Mouse (Mus musculus): ENCODE data around the gene Heyl. TPM values are rescaled to one million over a fixed set of nuclear protein-coding genes. Genes with fewer than 3 reads are reported as not detected.

The Heyl gene
- polyA plus RNA-seq (2015; fragmentation: Nextera tagmentation; extraction: Ambion mirVana), result 30.0 TPM in 2 replicates

DNA sequence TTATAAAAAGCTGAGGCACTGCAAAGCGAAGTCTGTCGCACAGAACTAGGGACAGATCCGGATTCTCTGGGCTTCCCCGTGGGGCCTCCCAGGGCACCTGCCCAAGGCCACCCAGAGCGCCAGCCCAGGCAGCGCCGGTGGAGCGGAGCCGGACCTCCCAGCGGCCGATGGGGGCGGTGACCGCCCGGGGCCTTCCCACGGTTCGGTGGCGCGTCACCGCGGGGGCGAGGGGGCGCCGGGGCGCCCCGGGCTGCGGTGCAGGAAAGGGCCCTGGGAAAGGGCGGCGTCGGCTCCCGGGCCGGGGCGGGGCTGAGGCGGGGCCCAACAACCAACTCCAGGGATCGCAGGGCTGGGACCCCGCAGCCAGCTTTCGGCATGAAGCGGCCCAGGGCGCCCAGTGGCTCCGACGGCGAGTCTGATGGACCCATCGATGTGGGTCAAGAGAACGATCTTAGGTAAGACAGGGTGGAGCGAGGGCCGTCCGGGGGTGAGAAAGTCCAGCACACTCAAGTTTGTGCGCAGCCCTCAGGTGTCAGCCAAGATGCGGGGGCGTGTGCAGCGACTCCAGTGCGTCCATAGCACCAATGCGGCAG, at the start of gene Heyl:
TSS of gene Heyl (plus strand) at position 65 of the 593 bp plus-strand sequence.
- Histone ChIP-seq H3K4me2 (peak within 1 kb of the TSS; percentile 94), H3K9me3 (no peaks in the 10 kb centered on the region), H3K27me3 (peaks cover 40% of the 10 kb centered on the region), H3K4me1 (peaks cover 41% of the 10 kb centered on the region), H3K36me3 (no peaks in the 10 kb centered on the region), H3K9ac (peak within 1 kb of the TSS; percentile 32), H3K27ac (peak within 1 kb of the TSS; percentile 15; the same call in 1 of the 2 replicates), H3K4me3 (peak within 1 kb of the TSS; percentile 47)
- ATAC-seq (ENCODE audit: borderline replicate concordance, extremely low read depth, low FRiP score, low TSS enrichment), result peak; percentile 35
- WGBS, result 2% methylated on average over 47 of the region's 52 CpGs

DNA sequence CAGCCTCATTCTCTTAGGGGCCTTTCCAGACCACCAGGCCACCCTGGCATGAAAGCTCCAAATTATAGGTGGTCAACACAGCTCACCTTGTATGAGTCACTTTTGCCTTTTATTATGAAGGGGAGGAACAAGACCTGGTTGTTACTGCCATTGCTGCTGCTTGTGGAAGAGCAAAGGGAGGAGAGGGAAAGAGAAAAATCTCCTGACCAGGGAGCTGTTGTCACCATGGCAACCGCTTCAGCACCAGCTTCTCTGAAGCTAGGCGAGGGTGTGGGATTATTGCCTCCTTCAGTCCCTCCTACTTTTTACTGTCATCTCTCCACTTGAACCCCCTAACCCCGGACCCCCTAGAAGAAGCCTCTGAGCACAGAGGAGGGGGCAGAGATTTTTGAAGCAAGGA, 48.5 kb upstream of the Heyl start:
- Histone ChIP-seq H3K9ac (no peak overlapping the region), H3K9me3 (no peaks in the 10 kb centered on the region), H3K36me3 (no peaks in the 10 kb centered on the region), H3K4me1 (peaks cover 19% of the 10 kb centered on the region), H3K4me3 (no peak overlapping the region), H3K4me2 (no peak overlapping the region), H3K27ac (no peak overlapping the region), H3K27me3 (peaks cover 64% of the 10 kb centered on the region)
- 53% methylated on average over 3 of the region's 3 CpGs for WGBS
- ATAC-seq (ENCODE audit: borderline replicate concordance, extremely low read depth, low FRiP score, low TSS enrichment), result no peak

DNA sequence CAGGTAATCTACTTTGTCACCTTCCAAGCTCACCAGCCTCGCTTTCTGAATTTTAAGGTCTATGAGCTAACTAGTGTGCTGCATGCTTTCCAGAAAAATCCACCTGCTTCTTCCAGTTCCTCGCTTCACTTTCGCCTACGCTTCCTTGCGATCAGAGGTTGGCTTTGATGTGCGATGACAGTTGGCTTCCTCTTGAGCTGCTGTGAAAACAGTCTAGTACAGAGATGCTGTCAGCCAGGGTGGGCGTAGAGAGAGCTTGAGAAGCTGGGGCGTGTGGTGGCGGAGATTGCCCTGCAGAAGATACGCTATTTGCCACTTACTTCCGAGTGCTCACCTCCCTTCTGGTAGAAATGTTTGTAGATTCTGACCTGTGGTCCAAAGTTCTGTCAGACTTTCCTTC, 41.0 kb upstream of the Heyl start:
- H3K27me3 ChIP-seq, result peaks cover 11% of the 10 kb centered on the region; the same call in 1 of the 2 replicates
- H3K9me3 ChIP-seq, result no peaks in the 10 kb centered on the region
- H3K36me3 ChIP-seq, result no peaks in the 10 kb centered on the region
- no peak for ATAC-seq (ENCODE audit: borderline replicate concordance, extremely low read depth, low FRiP score, low TSS enrichment)
- no peaks in the 10 kb centered on the region for H3K4me1 ChIP-seq
- H3K9ac ChIP-seq, result no peak overlapping the region
- H3K27ac ChIP-seq, result no peak overlapping the region
- 61% methylated on average over 11 of the region's 11 CpGs for WGBS
- H3K4me3 ChIP-seq, result no peak overlapping the region
- no peak overlapping the region for H3K4me2 ChIP-seq

DNA sequence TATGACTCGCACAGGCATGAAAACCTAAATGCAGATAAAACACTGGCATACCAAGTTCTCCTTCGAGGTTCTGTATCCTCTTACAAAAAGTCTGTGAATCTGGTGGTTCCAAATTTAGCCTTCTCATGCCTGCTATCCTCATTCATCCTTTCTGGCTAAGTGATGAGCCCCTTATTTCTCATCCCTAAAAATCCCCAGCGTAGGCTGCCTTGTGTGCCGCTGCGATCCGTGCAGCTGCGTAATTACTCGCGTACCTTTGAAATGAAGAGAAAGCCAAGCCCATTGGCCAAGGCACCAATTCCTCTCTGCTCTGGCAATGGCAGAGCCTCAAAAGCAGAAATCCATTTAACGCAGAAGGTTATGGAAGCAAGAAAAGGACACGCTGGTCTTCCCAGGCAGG, 39.6 kb upstream of the Heyl start:
- no peak overlapping the region for H3K27ac ChIP-seq
- no peaks in the 10 kb centered on the region for H3K4me1 ChIP-seq
- no peak overlapping the region for H3K9ac ChIP-seq
- no peak overlapping the region for H3K4me3 ChIP-seq
- peaks cover 16% of the 10 kb centered on the region; the same call in 1 of the 2 replicates for H3K27me3 ChIP-seq
- ATAC-seq (ENCODE audit: borderline replicate concordance, extremely low read depth, low FRiP score, low TSS enrichment), result no peak
- no peaks in the 10 kb centered on the region for H3K36me3 ChIP-seq
- WGBS, result 85% methylated on average over 11 of the region's 11 CpGs
- no peaks in the 10 kb centered on the region for H3K9me3 ChIP-seq
- H3K4me2 ChIP-seq, result no peak overlapping the region

DNA sequence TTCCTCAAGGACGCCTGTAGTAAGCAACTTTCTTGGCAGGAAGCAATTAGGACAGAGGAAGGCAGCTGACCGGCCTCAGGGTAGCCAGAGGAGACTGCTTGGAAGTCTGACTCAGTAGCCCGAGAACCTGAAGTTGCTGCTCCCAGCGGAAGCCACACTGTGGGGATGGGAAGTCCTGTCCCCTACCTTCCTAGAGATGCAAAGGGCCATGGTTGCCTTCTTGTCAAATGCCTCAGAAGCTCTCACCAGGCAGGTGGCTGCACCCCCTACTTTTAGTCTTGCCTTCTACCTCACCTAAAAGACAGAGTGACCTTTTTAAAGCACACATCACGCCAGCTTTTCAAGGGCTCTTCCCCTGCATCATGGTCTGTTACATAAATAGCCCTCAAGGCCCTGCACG, 36.7 kb upstream of the Heyl start:
- Histone ChIP-seq H3K27ac (no peak overlapping the region), H3K36me3 (no peaks in the 10 kb centered on the region), H3K9me3 (no peaks in the 10 kb centered on the region), H3K4me2 (no peak overlapping the region), H3K4me1 (peaks cover 10% of the 10 kb centered on the region), H3K9ac (no peak overlapping the region), H3K4me3 (no peak overlapping the region), H3K27me3 (peaks cover 37% of the 10 kb centered on the region)
- WGBS, result 41% methylated on average over 6 of the region's 6 CpGs
- no peak for ATAC-seq (ENCODE audit: borderline replicate concordance, extremely low read depth, low FRiP score, low TSS enrichment)

DNA sequence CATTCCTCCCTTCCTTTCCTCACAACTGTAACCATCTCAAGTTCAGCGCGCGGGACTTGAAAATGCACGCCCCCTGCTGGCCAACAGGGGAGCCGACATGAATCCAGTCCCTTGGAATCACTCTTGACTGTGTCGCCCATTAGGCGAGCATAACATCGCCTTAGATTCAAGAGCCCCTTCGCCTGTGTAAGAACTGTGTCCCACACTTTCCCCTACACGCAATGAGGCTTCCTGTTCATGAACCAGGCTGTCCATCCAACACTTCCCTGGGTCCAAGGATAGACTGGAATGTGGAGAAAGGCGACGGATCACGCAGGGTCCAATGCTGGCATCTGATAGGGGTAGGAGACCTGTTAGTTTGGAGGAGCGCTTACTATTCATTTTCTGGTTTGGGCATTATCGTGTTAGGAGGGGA, 32.6 kb upstream of the Heyl start:
- Histone ChIP-seq H3K4me2 (peak overlapping the region; percentile 57), H3K27me3 (peaks cover 57% of the 10 kb centered on the region), H3K9me3 (no peaks in the 10 kb centered on the region), H3K4me1 (peaks cover 14% of the 10 kb centered on the region), H3K27ac (no peak overlapping the region), H3K9ac (no peak overlapping the region), H3K36me3 (no peaks in the 10 kb centered on the region), H3K4me3 (peak overlapping the region; percentile 29)
- 1% methylated on average over 15 of the region's 15 CpGs for WGBS
- ATAC-seq (ENCODE audit: borderline replicate concordance, extremely low read depth, low FRiP score, low TSS enrichment), result no peak

DNA sequence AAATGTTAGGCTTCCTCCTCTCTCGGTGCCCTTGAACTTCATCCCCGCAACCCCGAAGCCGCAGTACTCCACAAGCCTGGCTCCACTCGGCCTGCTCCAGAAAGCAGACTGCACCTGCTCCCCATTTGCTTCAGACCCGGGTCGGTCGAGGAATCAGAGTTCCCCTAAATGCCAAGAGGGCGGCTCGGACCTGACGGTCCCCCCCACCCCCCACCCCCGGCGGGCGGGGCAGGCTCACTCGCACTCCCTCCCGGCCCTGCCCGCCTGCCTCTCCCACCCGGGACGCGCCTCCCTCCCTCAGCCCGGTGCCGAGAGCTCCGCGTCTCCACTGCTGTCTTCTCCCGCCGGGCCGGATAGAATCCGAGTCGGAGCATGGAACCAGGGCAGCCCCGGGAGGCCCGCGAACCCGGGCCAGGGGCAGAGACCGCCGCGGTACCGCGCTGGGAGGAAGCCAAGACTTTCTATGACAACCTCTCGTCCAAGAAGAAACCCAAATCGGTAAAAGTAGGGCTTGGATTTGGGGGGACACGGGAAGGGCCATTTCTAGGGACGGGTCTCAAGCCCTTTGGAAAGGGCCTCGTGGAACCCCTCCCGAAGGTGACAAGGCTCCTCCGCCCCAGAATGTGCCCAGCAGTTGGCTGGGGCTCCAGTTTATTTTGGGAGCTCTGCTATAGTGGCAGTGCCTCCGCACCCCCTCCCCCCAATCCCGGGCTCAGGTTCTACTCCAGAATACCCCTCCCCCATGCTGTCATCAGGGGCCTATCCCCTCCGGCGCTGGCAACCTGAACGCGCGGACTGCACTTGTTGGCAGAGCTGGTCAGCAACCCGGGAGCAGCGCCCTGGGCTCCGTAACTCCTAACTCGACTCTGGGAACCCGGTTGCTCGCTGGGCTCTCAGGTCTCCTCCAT, 31.9 kb upstream of the Heyl start, which contains the start of gene Nt5c1a:
TSS of gene Nt5c1a (plus strand) at position 319 of the 908 bp plus-strand sequence.
- H3K4me1 ChIP-seq, result peaks cover 14% of the 10 kb centered on the region
- peaks cover 53% of the 10 kb centered on the region for H3K27me3 ChIP-seq
- peak within 1 kb of the TSS; percentile 29 for H3K4me3 ChIP-seq
- ATAC-seq (ENCODE audit: borderline replicate concordance, extremely low read depth, low FRiP score, low TSS enrichment), result no peak
- no peak within 1 kb of the TSS for H3K27ac ChIP-seq
- 1% methylated on average over 54 of the region's 58 CpGs for WGBS
- no peak within 1 kb of the TSS for H3K9ac ChIP-seq
- no peaks in the 10 kb centered on the region for H3K9me3 ChIP-seq
- H3K4me2 ChIP-seq, result peak within 1 kb of the TSS; percentile 57
- no peaks in the 10 kb centered on the region for H3K36me3 ChIP-seq

DNA sequence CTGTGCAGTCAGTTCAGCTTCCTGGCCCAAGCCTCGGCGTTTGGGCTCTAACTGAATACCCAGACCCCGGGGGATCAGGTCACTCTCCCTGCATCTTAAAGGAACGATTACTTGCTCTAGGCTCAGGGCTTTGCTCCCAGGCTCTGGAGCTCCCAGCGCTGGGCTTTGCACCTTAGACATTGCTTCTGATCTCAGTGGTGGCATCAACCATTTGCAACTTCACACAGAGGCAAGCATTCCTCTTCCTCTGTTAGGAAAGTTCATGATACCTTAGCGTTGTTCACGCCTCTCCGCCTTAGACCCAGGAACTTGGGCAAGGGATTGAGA, 31.3 kb upstream of the Heyl start:
- H3K4me3 ChIP-seq, result peak overlapping the region; percentile 29; the same call in 1 of the 2 replicates
- no peak for ATAC-seq (ENCODE audit: borderline replicate concordance, extremely low read depth, low FRiP score, low TSS enrichment)

DNA sequence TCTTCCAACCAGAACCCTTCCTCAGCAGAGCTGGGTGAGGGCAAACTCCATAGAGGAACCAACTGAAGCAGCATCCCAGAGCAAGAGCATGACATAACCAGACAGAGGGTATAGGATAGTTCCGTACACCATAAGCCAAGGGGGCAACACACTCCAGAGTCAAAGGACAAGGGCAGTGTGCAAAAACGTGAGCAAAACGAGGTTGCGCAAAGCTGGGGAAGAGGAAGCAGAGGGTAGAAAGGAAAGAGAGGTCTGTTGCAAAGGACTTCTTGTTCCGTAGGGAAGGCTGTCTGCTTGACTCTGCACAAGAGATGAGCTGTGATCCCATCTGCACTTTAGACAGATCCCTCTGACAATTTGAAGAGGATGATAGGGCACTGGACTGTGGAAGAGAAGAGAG, 26.0 kb upstream of the Heyl start:
- H3K4me3 ChIP-seq, result no peak overlapping the region
- H3K27ac ChIP-seq, result no peak overlapping the region
- ATAC-seq (ENCODE audit: borderline replicate concordance, extremely low read depth, low FRiP score, low TSS enrichment), result no peak
- no peak overlapping the region for H3K9ac ChIP-seq
- no peaks in the 10 kb centered on the region for H3K36me3 ChIP-seq
- H3K4me1 ChIP-seq, result no peaks in the 10 kb centered on the region
- H3K4me2 ChIP-seq, result no peak overlapping the region
- H3K27me3 ChIP-seq, result peaks cover 22% of the 10 kb centered on the region
- WGBS, result 64% methylated on average over 5 of the region's 5 CpGs
- H3K9me3 ChIP-seq, result no peaks in the 10 kb centered on the region

More for the DNA sequence above, 31.3 kb upstream of the Heyl start:
- Histone ChIP-seq H3K27ac (no peak overlapping the region), H3K9me3 (no peaks in the 10 kb centered on the region), H3K4me2 (peak overlapping the region; percentile 57), H3K27me3 (peaks cover 49% of the 10 kb centered on the region), H3K4me1 (peaks cover 14% of the 10 kb centered on the region), H3K36me3 (no peaks in the 10 kb centered on the region), H3K9ac (no peak overlapping the region)
- 17% methylated on average over 8 of the region's 8 CpGs for WGBS

DNA sequence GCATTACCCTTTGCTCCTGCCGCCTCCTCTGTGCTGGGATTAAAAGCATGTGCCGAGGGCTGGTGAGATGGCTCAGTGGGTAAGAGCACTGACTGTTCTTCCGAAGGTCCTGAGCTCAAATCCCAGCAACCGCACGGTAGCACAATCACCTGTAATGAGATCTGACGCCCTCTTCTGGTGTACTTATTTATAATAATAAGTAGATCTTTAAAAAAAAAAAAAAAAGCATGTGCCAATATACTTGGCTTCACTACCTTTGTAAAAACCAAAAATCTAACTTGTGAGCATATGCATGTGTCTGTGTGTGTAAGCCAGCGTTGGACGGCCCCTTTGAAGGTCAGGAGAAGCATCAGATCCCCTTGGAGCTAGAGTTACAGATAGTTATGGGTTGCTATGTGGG, 22.4 kb upstream of the Heyl start:
- WGBS, result 55% methylated on average over 8 of the region's 8 CpGs
- Histone ChIP-seq H3K9me3 (no peaks in the 10 kb centered on the region), H3K4me2 (no peak overlapping the region), H3K27ac (no peak overlapping the region), H3K36me3 (no peaks in the 10 kb centered on the region), H3K4me1 (no peaks in the 10 kb centered on the region), H3K9ac (no peak overlapping the region), H3K4me3 (no peak overlapping the region), H3K27me3 (peaks cover 7% of the 10 kb centered on the region; the same call in 1 of the 2 replicates)
- ATAC-seq (ENCODE audit: borderline replicate concordance, extremely low read depth, low FRiP score, low TSS enrichment), result no peak

DNA sequence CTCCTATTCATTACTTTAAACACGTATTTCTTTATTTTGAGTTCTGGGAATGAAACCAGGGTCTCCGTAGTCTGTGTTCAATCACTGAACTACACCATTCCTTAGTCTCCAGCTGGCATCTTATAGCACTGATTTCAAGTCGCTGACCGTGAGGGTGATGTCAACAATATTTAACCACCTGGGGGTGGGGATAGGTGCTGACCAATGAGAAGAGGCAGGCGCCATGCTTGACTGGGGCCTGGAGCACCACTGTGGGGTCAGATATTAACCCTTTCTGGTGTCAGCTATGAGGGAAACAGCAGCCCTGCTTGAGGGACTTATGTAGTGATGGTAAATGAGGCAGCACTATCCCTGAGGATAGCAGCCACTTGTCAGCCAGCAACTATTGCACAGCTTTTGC, 21.9 kb upstream of the Heyl start:
- no peak overlapping the region for H3K4me3 ChIP-seq
- WGBS, result 43% methylated on average over 5 of the region's 5 CpGs
- H3K4me2 ChIP-seq, result no peak overlapping the region
- H3K9ac ChIP-seq, result no peak overlapping the region
- no peak for ATAC-seq (ENCODE audit: borderline replicate concordance, extremely low read depth, low FRiP score, low TSS enrichment)
- H3K27me3 ChIP-seq, result peaks cover 7% of the 10 kb centered on the region; the same call in 1 of the 2 replicates
- no peaks in the 10 kb centered on the region for H3K36me3 ChIP-seq
- no peaks in the 10 kb centered on the region for H3K9me3 ChIP-seq
- H3K4me1 ChIP-seq, result no peaks in the 10 kb centered on the region
- no peak overlapping the region for H3K27ac ChIP-seq

DNA sequence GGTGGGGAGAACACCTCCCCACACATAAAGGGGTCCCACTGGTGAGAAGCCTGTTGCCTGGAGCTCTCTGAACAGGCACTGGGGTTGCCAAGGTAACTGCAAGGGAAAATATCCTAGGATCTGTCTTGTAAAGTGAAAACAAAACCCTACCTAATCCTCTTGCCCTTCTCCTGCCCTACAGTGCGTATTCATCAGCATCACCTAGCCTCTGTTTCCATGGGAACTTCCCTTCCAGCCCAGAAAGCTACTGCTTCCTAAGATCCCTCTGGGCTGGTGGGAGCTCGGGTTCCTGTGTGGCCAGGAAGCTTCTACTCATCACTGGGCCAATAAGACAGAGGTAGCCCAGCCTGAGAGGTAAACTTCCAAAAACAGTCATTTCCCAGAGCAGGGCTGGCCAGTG, 21.0 kb upstream of the Heyl start:
- H3K36me3 ChIP-seq, result no peaks in the 10 kb centered on the region
- no peak overlapping the region for H3K4me3 ChIP-seq
- no peaks in the 10 kb centered on the region for H3K9me3 ChIP-seq
- no peak overlapping the region for H3K9ac ChIP-seq
- peaks cover 7% of the 10 kb centered on the region; the same call in 1 of the 2 replicates for H3K27me3 ChIP-seq
- whole genome bisulfite sequencing, result 34% methylated on average over 2 of the region's 2 CpGs
- no peaks in the 10 kb centered on the region for H3K4me1 ChIP-seq
- H3K27ac ChIP-seq, result no peak overlapping the region
- H3K4me2 ChIP-seq, result no peak overlapping the region
- ATAC-seq (ENCODE audit: borderline replicate concordance, extremely low read depth, low FRiP score, low TSS enrichment), result no peak
